Mouse (Mus musculus) cerebellum, adult 9-11 months (tissue): ENCODE results near the gene Gm49405.
"Not testable (repeated sequence)": the region's sequence is repeated elsewhere in the genome, so short reads cannot be mapped to it uniquely, and the experiment has no call there.

Experiments used
- DNase-seq: peaks from one replicate; pipeline ENCODE4 v3.0.0; 2022

Gene Gm49405

DNA sequence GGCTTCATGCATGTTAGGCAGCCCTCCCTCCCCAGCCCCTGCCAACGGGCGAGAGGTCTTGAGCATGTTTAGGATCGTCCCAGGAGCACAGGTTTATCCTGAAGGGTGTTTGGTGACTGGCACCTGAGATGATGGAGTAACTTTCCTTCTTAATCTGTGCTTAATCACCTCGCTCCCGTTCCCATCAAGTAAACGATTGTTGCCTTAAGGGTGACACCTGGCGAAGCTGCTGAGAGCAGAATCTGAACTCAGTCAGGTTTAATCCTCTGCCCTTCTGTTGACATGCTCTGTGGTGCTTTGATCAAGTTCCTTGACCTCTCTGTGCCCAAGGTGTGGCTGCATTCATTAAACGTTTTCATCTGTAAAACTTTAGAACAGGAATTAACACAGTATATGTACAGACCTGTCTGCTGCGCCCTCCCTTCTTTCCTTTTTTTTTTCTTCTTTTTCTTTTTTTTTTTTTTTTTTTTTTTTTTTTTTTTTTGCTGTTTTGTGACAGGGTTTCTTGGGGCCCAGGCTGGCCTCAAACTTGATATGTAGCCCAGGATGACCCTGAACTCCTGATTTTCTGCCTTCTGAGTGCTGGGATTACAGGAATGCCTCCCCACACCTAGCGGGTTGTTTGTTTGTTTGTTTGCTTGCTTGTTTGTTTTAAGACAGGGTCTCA, 17.6 kb downstream of the Gm49405 start:
- DNase-seq = no peak

DNA sequence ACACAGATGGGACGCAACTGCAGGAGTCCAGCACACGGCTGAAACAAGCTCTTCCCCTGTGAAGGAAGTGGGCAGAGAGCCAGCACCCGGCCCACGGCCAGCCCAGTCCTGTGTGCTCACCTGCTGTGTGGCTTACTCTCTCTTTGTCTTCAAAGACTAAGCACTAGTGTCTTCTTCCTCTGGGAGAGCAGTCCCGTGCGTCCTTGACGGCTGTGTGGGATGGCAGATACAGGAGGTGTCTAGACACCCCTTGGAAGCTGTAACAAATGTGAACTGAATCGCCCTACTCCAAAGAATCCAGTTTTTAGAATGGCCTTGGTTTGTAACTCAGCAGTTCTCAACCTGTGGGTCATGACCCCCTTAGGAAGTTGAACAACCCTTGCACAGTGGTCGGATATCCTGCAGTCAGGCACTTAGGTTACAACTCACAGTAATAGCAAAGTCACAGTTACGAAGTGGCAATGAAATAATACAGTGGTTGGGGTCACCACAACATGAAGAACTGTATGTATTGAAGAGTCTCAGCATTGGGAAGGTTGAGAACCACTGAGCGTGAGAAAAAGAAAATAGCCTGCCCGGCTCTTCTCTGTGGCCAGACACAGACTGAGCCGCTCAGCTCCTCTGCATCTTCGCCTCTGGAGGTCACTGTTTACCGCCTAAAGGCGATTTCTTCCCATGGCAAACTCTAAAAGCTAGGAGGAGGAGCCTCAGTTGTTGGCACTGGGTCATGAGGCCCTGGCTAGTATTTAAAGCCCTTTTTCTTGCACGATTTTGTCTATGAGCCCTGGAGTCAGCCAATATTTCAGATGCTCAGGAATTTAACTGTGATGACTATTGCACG, 18.5 kb downstream of the Gm49405 start:
- DNase-seq = peak; percentile 90

DNA sequence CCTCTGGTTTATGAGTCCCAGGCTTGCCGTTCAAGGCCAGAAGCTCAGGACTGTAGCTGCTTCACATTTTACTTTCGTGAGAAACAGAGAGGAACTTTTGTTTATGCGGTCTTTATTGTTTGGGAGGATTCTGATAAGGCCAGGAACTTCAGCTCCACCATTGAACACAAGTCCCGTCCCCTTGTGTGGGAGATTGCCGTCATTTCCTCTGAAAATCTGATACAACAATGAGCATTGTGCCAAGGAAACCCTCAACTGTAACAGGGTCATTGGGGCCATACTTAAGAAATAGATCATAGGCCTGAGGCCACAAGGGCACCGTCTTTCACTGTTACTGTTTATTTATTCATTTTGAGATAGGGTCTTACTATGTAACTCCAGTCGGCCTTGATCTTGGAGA, 22.8 kb downstream of the Gm49405 start:
- DNase-seq = no peak

DNA sequence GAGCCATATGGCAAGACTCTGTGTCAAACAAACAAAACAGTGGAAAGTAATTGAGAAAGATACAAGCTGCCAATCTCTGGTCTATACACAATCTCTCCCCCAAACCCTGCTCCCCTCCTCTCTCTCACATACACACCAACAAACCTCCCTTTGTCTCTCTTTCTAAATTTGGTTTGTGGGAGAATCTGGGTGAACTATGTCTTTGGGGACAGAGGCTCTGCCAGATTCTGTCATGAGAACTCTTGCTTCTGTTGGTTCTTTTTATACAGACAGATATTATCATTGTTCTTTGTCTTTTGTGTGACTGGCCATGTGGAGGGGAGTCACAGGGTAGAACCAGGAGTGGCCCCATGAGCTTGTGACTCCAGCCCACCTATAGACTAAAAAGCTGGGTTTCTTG, 27.1 kb downstream of the Gm49405 start:
- DNase-seq = no peak

DNA sequence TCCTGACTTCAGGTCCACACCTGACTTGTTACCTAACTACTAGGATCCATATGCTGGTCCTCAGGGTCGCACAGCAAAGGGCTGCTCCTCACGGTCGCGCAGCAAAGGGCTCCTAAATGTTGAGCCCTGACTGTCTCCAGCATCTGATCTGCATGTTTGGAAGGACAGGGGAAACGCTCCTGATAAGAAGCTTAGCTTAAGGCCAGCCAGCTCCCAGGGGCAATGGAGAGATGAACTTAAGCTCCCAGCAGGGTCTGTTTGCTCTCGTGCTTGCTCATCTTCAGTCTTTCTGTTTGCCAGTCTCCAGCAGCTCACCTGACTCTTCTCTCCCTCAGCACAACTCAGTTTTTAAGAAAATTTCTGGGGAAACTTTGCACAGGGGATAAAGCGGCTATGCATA, 32.2 kb downstream of the Gm49405 start:
- DNase-seq = no peak

DNA sequence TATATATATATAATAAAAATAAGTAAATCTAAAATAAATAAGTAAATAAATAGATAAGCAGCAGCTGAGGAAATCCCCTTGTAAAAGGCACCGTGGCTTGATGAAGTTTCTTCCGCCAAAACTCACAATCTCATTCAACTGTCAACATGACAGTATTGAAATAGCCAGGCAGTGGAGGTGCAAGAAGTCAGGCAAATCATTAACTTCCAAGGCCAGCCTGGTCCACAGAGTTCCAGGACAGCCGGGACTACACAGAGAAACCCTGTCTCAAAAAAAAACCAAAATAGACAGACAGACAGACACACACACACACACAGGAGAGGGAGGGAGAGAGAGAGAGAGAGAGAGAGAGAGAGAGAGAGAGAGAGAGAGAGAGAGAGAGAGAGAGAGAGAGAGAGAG, 32.9 kb downstream of the Gm49405 start:
- DNase-seq = no peak

DNA sequence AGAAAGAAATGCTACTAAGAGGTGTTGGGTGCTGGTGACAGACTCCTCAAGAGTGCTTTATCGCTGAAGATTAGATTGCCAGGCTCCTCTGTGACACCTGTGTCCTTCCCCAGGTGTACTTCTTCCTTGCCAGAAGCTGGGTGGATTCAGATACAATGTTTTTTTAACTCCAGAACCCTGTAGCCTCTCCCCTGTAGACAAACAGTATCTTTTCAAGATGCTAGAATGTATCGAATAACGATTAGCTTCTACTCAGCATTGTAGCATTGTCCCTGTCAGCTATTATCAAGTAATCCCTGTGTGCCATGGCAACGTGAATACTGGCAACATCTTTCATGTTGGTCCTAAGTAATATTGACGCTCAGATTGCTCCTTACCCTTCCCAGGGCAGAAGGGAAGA, 33.3 kb downstream of the Gm49405 start:
- no peak for DNase-seq

DNA sequence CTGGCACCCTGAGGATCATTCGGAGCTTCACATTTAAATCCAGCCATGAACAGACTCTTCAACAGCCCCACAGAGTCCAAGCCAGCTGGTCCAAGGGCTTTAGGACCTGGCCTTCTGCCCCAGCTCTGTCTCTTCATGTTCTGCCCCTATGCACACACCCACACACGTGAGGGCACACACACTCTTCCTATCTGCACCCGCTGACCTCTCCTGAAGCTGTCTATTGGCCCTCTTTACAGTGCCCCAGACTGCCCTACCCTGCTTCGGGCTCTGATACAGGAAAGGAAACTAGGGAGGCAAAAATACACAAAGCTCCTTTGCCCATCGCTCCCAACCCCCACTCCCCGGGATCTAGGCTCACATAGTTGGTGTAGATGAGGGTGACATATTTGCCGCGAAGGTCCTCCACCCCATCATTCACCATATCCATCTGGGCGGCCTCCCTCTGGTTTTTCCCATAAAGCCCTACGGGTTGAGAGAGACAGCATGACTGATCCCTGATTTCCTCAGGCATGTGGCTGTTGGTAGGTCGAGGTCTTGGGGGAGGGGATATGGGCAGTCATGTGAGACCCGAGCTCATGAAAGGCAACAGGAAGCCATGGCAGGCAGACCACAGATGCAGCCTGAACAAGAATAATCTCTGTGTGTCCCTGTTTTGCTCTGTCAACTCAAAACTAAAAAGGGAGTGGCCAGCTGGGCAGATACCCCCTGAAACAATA, 36.1 kb downstream of the Gm49405 start:
- DNase-seq = no peak

DNA sequence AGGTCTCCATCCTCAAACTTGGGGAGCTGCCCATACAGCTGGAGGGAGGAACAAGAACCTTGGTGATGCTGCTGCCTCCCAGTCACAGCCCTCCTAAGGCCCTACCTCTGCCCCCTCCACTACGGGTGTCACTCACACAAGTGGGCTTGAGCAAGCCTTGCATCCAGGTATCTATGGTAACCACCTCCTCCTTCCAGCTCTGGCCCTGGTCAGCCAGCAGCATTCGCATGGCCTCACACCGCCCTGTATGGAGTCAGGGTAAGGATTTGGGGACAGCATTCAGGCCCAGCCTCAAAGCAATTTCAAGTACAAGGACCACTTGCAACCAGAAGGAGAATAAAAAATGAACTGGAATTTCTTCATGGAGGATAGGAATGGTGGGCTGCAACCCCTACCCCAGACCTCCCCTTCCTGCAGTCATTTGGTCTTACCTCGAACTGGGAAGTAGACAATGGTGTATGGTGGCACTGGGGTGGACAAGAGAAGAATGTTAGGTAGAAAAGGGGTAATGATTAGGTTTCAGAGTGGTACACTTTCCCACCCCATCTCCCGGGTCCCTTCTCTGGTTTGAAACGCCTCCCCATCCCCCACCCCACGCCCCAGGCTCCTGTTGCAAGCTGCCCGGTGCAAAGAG, 36.8 kb downstream of the Gm49405 start:
- DNase-seq = not testable (repeated sequence)

DNA sequence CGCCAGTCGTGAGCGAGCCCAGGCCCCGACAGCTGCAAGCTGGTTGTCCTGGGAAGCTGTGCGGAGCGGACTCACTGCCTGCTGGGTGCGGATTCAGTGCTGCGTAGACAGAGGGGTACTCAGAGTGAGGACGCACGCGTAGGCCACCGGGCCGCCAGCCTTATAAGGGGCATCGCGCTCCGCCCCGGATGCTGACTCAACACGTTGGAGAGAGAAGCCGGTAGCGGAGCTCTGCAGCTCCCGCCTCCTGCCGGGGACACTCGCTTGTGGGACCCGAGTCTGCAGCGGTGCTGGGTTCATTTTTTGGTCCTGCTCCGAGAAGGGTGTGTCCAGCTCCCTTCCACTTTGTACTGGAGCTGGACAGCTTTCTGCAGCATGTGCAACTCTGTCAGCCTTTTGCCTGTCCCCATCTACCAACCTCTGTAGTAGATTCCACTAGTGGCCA, 37.4 kb downstream of the Gm49405 start, which contains the start of gene Gstp1:
Gstp1 (minus strand) TSS at position 198 of the 445 bp plus-strand sequence.
- DNase-seq = peak; percentile 85

DNA sequence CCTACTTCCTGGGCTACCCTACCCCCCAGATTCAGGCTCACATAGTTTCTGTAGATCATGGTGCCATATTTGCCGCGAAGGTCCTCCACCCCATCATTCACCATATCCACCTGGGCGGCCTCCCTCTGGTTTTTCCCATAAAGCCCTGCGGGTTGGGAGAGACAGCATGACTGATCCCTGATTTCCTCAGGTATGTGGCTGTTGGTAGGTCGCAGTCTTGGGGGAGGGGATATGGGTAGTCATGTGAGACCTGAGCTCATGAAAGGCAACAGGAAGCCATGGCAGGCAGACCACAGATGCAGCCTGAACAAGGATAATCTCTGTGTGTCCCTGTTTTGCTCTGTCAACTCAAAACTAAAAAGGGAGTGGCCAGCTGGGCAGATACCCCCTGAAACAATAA, 40.5 kb downstream of the Gm49405 start:
- DNase-seq = not testable (repeated sequence)

DNA sequence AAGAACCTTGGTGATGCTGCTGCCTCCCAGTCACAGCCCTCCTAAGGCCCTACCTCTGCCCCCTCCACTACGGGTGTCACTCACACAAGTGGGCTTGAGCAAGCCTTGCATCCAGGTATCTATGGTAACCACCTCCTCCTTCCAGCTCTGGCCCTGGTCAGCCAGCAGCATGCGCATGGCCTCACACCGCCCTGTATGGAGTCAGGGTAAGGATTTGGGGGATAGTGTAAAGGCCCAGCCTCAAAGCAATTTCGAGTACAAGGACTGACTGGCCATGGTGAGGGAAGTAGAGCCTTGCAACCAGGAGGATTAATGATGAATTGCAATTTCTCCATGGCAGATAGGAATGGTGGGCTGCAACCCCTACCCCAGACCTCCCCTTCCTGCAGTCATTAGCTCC, 41.1 kb downstream of the Gm49405 start:
- not testable (repeated sequence) for DNase-seq

DNA sequence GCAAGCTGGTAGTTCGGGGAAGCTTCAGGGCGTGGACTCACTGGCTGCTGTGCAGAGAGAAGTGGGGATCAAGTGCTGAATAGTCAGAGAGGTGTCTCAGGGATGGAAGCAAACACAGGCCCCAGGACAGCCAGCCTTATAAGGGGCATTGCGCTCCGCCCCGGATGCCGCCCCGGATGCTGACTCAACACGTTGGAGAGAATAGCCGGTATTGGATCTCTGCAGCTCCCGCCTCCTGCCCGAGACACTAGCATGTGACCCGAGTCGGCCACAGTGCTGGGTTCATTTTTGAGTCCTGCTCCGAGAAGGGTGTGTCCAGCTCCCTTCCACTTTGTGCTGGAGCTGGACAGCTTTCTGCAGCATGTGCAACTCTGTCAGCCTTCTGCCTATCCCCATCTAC, 41.7 kb downstream of the Gm49405 start:
- no peak for DNase-seq

DNA sequence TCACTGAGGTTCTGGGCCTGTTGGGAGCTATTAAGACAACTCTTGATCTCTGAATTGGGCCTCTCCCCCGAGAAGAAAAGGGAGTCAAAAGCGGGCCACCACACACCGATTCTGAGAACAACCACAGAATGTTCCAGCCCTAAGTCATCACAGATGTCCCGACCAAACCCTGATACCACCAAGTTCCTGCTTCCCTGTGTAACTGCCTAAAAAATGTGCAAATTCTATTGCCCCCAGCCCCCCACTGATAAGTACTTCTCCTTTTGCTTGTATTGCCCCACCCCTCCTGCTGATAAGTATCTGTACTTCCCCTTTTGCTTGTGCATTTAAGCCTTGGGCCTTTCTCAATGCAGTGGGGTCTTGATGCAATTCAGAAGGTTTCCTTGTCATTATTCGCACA, 43.7 kb downstream of the Gm49405 start:
- not testable (repeated sequence) for DNase-seq

DNA sequence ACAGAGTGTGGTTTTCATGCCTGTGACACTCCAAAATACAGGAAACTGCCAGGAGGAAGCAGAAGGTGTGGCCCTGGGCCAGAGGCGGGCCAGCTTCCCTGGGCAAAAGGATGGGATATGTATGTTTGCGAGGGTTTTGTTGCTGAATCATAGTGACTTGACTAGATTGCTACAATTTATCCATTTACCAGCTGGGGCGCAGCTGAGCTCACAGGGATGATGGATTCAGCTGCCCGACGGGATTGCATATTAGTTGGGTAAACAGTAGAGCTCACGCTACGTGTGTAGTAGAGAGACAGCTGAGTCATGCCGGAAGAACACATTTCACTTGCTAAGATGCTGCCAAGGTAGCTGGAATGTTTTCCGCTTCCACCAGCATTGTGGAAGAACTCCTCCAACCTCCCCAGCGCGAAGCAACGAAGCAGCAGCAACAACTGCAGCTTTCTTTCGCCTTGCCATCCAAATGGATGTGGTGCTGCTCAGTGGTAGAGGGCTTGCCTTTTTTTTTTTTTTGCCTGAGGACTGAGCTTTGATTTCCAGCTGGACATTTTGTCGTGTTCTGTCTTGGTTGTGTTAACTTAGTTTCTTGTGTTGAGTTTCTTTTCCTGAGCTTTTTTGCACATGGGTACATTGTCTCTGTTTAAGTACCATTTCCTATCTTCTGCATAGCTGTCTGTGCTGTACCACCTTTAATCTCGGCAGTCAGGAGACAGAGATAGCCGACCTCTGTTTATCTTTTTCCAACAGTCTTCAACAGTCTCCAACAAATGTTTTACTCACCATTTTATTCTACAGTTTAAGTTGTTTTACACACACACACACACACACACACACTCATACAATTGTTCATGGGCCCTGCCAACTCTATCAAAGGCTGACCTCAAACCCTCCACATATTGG, 45.8 kb downstream of the Gm49405 start, which contains the start of gene Gstp2:
Gstp2 (minus strand) TSS at position 58 of the 900 bp plus-strand sequence.
- peak; percentile 86 for DNase-seq

DNA sequence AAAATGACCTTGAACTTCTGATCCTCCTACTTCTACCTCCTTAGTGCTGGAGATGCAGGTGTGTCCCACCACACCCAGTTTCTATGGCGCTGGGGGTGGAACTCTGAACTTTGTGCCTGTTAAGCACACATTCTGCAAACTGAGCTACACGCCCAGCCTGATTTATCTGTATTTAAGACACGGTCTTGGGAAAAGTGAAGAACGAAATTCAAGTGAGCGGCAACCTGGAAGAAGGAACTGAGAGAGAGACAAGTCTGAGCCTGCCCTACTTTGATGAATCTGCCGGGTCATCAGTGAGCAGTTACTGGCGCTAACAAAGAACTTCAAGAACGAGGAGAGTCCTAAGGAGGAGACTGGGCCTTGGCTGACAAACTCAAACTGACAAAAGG, 46.4 kb downstream of the Gm49405 start:
- peak; percentile 38 for DNase-seq

DNA sequence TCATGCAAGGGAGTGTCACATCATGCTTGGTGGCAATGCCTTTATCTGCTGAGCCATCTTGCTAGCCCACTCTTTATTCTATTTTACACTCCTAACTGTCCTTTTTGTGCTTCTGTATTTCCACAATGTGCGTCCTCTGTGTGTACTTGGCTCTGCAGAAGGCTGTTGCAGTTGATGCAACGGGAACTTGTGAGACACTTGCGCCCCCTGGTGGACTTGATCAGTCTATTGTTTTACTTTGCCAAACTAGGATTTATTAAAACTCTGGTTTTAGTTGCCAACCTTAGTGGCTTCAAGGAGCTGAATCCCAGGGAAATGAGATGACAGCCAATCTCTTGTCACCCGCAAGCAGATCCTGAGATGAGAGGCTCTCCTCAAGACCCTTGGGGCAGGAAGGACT, 47.4 kb downstream of the Gm49405 start:
- DNase-seq = peak; percentile 82

DNA sequence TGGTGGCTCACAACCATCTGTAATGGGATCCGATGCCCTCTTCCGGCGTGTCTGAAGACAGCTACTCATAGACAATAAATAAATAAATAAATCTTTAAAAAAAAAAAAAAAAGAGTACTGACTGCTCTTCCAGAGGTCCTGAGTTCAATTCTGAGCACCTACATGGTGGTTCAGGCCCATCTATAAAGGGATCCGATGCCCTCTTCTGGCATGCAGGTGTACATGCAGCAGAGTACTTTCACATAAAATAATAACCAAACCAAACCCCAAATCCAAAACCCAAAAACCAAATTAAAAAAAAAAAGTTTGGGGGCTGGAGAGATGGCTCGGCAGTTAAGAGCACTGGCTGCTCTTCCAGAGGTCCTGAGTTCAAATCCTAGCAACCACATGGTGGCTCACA, 48.6 kb downstream of the Gm49405 start:
- DNase-seq = not testable (repeated sequence)

DNA sequence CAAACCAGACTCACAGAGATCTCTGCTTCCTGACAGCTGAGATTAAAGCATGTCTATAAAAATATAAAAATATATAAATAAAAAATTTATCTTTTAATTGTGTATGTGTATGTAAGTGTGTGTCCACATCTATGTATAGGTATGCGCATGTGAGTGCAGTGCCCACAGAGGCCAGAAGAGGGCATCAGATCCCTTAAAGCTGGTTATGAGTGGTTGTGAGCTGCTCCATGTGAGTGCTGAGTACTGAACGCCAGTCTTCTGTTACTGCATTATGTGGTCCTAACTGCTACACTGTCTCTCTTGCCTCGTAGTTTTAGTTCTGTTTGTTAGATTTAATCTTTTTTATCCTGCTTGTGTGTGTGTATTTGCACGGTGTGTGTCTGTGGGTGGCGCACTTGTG, 50.6 kb downstream of the Gm49405 start:
- no peak for DNase-seq

DNA sequence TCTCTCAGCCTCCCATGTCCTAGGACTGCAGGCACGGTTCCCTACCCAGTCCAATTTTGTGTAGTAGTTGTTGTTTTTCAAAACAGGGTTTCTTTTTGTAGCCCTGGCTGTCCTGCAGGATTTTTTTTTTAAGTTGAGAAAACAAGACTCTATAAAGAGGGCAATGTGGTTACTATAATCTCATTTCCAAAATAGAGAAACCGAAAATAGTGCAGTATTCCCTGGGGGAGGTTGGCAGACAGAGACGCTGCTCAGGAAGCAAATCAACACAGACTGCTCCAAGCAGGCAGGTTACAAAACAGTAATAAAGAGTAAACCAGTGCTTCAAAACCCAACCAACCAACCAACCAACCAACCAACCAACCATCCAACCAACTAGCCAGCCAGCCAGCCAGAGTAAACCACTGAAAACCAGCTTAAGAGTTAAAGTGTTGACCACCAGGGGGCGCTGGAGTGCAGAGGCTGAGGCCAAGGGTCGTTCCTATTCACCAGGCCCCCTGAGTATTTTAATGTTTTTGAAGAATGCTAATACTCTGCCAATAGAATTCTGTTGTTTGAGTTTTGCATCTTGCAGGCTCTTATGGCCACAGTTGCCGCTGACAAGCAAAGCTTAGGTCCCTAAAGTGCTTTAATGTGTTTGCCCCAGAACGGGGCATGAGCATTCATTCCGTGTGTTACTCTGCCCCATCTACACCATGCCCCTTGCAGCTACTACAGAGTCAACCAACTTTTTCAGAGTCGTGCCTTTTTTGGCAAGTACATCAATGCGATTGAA, 51.5 kb downstream of the Gm49405 start:
- DNase-seq = no peak

DNA sequence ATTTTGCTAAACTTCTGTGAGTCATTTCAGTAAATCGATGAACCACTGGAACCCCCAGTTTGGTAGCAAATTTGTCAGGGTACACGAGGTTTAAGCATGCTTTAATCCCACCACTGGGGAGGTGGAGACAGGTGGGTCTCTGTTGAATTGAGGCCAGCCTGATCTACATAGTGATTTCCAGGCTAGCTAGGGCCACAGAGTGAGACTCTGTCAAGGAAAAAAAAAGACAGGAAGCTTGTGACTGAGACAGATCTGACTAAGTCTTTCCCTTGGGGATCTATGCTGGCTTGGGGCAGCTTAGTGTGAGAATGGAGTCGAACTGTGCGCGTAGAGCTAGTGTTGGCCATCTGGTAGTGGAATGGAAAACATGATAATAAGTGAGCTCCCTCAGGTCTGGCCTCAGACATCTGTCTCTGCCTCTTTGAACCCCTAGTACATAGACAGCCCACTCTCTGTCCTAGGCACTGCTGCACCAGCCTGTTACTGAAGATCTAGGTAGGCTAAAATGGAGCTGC, 52.1 kb downstream of the Gm49405 start:
- DNase-seq = no peak
